In the genomic region with DNA sequence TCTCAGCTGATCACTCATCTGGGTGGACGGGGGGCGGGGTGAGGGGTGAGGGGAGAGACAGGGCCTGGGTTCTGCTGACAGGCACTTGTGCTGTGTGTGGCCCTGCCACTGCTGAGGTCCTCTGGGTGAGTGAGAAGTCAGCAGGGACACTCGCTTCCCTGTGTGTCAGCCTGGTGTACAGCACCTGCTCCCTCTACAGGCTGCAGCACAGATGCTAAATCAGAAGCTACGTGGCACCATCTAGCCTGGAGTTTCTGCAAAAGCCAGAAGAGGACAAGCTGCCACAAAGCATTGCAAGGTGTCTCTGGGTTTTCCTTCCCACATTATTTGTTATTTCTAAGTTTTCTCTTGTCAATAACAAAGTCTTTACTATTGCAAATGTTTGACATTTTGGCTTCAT, we compare ENCODE assay signal across 14 mouse cellular contexts.
DNase-seq lines count a peak whose midpoint lies in the region; ATAC-seq and TF ChIP-seq lines count a peak whose summit lies in the region.
"Had no signal": no experiment of that assay in that cellular context is flagged by ENCODE, and none has a peak within 500 bp of the region (broad histone marks: within the 10 kb centered on the region; RNA-seq: fewer than 3 reads in every experiment).

No protein-coding gene starts in this region.

- no peak overlapping the region for H3K27ac ChIP-seq in intestine, postnatal 0 days (ENCODE audit: low read depth, low read length)
- H3K27ac ChIP-seq in intestine, embryonic 16.5 days (ENCODE audit: low read length) = no peak overlapping the region
- no peak overlapping the region for H3K27ac ChIP-seq in heart, embryonic 10.5 days
- H3K27ac ChIP-seq: embryonic facial prominence, embryonic 13.5 days; kidney, embryonic 15.5 days; liver, embryonic 15.5 days had no signal

- no peak for ATAC-seq in intestine, postnatal 0 days
- no peak for ATAC-seq in intestine, embryonic 16.5 days

- no peak overlapping the region for H3K9ac ChIP-seq in intestine, postnatal 0 days (ENCODE audit: low read depth, low read length)
- no peak overlapping the region for H3K9ac ChIP-seq in intestine, embryonic 16.5 days (ENCODE audit: low read depth, low read length)
- H3K9ac ChIP-seq: embryonic facial prominence, embryonic 13.5 days; kidney, embryonic 15.5 days; liver, embryonic 15.5 days had no signal

- peak; percentile 46 for DNase-seq in right cerebral cortex, adult 18-20 months
- DNase-seq in right cerebral cortex, postnatal 4 days = no peak
- DNase-seq in frontal cortex, postnatal 36 days (ENCODE audit: low spot score in 2 of 2) = peak; percentile 9 to 51
- DNase-seq in right cerebral cortex, postnatal 10 days (ENCODE audit: low spot score in 2 of 2) = peak; percentile 28 to 39
- DNase-seq in T-cell, adult 2 months (ENCODE audit: low spot score) = no peak
- DNase-seq in heart, embryonic 10.5 days (ENCODE audit: low spot score) = no peak
- DNase-seq: cerebellum, adult 8-10 months; heart, adult 18-20 months; heart, postnatal 36 days had no signal

- H3K4me1 ChIP-seq in intestine, postnatal 0 days (replicated peaks; ENCODE audit: control insufficient read depth, insufficient read depth, low read length) = no peaks in the 10 kb centered on the region
- no peaks in the 10 kb centered on the region for H3K4me1 ChIP-seq in intestine, embryonic 16.5 days (ENCODE audit: control insufficient read depth, insufficient read depth, low read length)
- H3K4me1 ChIP-seq in heart, embryonic 10.5 days = no peaks in the 10 kb centered on the region
- H3K4me1 ChIP-seq: embryonic facial prominence, embryonic 13.5 days; kidney, embryonic 15.5 days; liver, embryonic 15.5 days had no signal

- no peaks in the 10 kb centered on the region for H3K36me3 ChIP-seq in intestine, postnatal 0 days (ENCODE audit: control insufficient read depth, insufficient read depth)
- H3K36me3 ChIP-seq in intestine, embryonic 16.5 days (ENCODE audit: control insufficient read depth, insufficient read depth, low read length) = no peaks in the 10 kb centered on the region
- H3K36me3 ChIP-seq in heart, embryonic 10.5 days = no peaks in the 10 kb centered on the region
- H3K36me3 ChIP-seq: embryonic facial prominence, embryonic 13.5 days; kidney, embryonic 15.5 days; liver, embryonic 15.5 days had no signal

- H3K27me3 ChIP-seq in intestine, postnatal 0 days (replicated peaks; ENCODE audit: control insufficient read depth, insufficient read depth, low read length) = no peaks in the 10 kb centered on the region
- H3K27me3 ChIP-seq in intestine, embryonic 16.5 days (replicated peaks; ENCODE audit: control insufficient read depth, insufficient read depth, low read length) = no peaks in the 10 kb centered on the region
- H3K27me3 ChIP-seq in heart, embryonic 10.5 days (ENCODE audit: insufficient read depth, poor library complexity, severe bottlenecking) = no peaks in the 10 kb centered on the region
- H3K27me3 ChIP-seq: embryonic facial prominence, embryonic 13.5 days; kidney, embryonic 15.5 days; liver, embryonic 15.5 days had no signal

- WGBS in intestine, postnatal 0 days = 51% methylated on average over 4 of the region's 4 CpGs
- 62% methylated on average over 4 of the region's 4 CpGs for WGBS in intestine, embryonic 16.5 days
- 45% methylated on average over 4 of the region's 4 CpGs for WGBS in heart, embryonic 10.5 days

- no peak overlapping the region for H3K4me2 ChIP-seq in intestine, postnatal 0 days (replicated peaks; ENCODE audit: low read depth)
- H3K4me2 ChIP-seq in intestine, embryonic 16.5 days (ENCODE audit: low read depth, low read length) = no peak overlapping the region
- H3K4me2 ChIP-seq: embryonic facial prominence, embryonic 13.5 days; kidney, embryonic 15.5 days; liver, embryonic 15.5 days had no signal

- H3K4me3 ChIP-seq in intestine, postnatal 0 days (ENCODE audit: low read depth, low read length) = no peak overlapping the region
- no peak overlapping the region for H3K4me3 ChIP-seq in intestine, embryonic 16.5 days (ENCODE audit: low read length)
- H3K4me3 ChIP-seq in heart, embryonic 10.5 days = no peak overlapping the region
- H3K4me3 ChIP-seq: embryonic facial prominence, embryonic 13.5 days; kidney, embryonic 15.5 days; liver, embryonic 15.5 days had no signal

- peak; percentile 59 for TF ChIP-seq CTCF in intestine, postnatal 0 days (IDR thresholded peaks at IDR 0.05; ENCODE audit: low read depth)

- H3K9me3 ChIP-seq in intestine, postnatal 0 days (ENCODE audit: control insufficient read depth) = no peaks in the 10 kb centered on the region
- H3K9me3 ChIP-seq in intestine, embryonic 16.5 days (ENCODE audit: control insufficient read depth, low read length) = no peaks in the 10 kb centered on the region
- no peaks in the 10 kb centered on the region for H3K9me3 ChIP-seq in heart, embryonic 10.5 days
- H3K9me3 ChIP-seq: embryonic facial prominence, embryonic 13.5 days; kidney, embryonic 15.5 days; liver, embryonic 15.5 days had no signal

Comparison
In these comparisons a context has a peak if more than half of its experiments do, and no peak if none do; other contexts are left out.
1. DNase-seq: peak in right cerebral cortex, adult 18-20 months (single experiment), frontal cortex, postnatal 36 days (2 of 2) and right cerebral cortex, postnatal 10 days (2 of 2); none in right cerebral cortex, postnatal 4 days (single experiment), T-cell, adult 2 months (single experiment) and heart, embryonic 10.5 days (single experiment).